Mouse (Mus musculus): ENCODE results near the gene Tbc1d22a. TPM values are rescaled to one million over a fixed set of nuclear protein-coding genes. Genes with fewer than 3 reads are reported as not detected.
A peak's percentile ranks its signal among the peaks of the same experiment; 100 is the strongest.
"Not testable (repeated sequence)": the region's sequence is repeated elsewhere in the genome, so short reads cannot be mapped to it uniquely, and the experiment has no call there.

Tbc1d22a gene
- total and polyA plus RNA-seq, 3 experiments, result 15.1 to 21.1 TPM; not detected in 1

- DNase-seq (ENCODE audit: low read depth, low spot score), result no peak
- no peaks in the 10 kb centered on the region for H3K27me3 ChIP-seq (ENCODE audit: control insufficient read depth in 1 of 2, insufficient read depth in 2 of 2, low read length in 2 of 2)
- peaks cover 30% of the 10 kb centered on the region for H3K79me2 ChIP-seq (ENCODE audit: control insufficient read depth, insufficient read depth, low read length, poor library complexity)
- H3K4me1 ChIP-seq (ENCODE audit: control insufficient read depth in 1 of 2, insufficient read depth in 2 of 2, low read length in 2 of 2), result peaks cover 0 to 3% of the 10 kb centered on the region in 2 experiments; a peak in 3 of 4 replicates
- H3K27ac ChIP-seq (ENCODE audit: control insufficient read depth, low read depth, low read length), result peak overlapping the region; percentile 32; the same call in 1 of the 2 replicates
- TF ChIP-seq JUND (IDR thresholded peaks at IDR 0.05; ENCODE audit: low read depth, low read length) (no peak), POLR2A (IDR thresholded peaks at IDR 0.05; ENCODE audit: control insufficient read depth in 1 of 2, insufficient read depth in 1 of 2, low read depth in 1 of 2, low read length in 2 of 2, poor library complexity in 1 of 2) (no peak), RCOR1 (IDR thresholded peaks at IDR 0.05; ENCODE audit: low read depth, low read length) (no peak), ETS1 (IDR thresholded peaks at IDR 0.05; ENCODE audit: low read depth, low read length) (no peak)
- H3K9me3 ChIP-seq (replicated peaks; ENCODE audit: insufficient read depth, low read length), result no peaks in the 10 kb centered on the region
- H3K36me3 ChIP-seq (ENCODE audit: control insufficient read depth in 1 of 2, insufficient read depth in 2 of 2, low read length in 2 of 2), result peaks cover 0 to 4% of the 10 kb centered on the region in 2 experiments; a peak in 1 of 4 replicates
- H3K9ac ChIP-seq (ENCODE audit: control insufficient read depth, low read depth, low read length, poor library complexity, severe bottlenecking), result peak overlapping the region; percentile 86
- peak overlapping the region; percentile 84 to 96 for H3K4me3 ChIP-seq (ENCODE audit: control insufficient read depth in 1 of 2, insufficient read depth in 1 of 2, low read depth in 2 of 2, low read length in 2 of 2)
Measured at GRCm38 (mm10) chr15:86214549-86215201, 416 bp downstream of the Tbc1d22a start.

DNA sequence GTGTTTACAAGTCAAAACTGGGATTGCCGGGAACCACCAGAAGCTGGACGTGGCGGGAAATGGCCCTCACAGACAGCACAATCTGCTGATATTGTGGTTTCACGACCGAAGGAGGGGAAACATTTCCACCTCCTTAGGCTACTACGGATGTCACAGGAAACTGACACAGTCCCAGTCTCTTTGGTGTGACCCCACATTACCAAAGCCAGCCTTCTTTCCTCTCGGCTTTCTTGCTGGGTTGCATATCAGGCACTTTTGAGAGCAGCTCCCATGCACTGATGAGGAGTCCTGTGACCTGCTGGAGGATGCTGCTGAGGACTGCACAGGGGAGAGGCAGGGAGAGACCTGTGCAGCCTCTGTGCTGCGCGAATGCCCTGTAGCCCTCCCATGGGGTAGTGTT is 2.4 kb downstream of the Tbc1d22a start:
- H3K4me1 ChIP-seq (ENCODE audit: control insufficient read depth in 1 of 2, insufficient read depth in 2 of 2, low read length in 2 of 2); H3K4me3 ChIP-seq (ENCODE audit: control insufficient read depth in 1 of 2, insufficient read depth in 1 of 2, low read depth in 2 of 2, low read length in 2 of 2): not testable (repeated sequence)

DNA sequence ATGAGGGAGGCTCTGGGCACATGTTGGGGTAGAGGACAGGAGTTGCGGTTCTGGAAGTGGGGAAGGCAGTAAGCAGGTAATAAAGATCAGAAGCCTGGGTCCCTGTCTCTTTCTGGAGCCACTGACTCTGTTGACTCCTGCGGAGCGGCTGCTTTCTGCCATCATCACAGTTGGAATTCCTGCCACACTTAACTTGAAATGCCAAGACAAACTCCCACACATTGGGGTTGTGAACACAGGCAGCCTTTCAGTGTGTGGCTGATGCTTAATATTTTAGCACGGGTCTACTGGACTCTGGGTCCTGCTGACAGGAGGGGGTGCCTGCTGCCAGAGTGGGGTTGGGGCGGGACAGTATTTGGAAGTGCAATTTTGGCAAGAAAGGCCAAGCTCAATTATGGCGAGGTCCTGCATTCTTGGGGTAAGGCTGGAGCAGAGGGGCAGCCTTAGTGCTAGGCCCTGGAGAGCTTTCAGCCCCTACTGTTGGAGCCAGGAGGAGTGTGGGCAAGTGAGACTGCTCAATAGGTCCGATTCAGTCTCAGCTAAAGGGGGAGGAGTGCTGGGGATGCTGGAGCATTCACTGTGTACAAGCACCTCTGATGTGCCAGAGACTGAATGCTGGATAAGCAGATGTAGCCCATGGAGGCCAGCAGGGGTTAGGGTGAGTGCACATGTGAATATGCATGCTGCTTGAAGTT is 5.4 kb downstream of the Tbc1d22a start:
- no peak overlapping the region for H3K4me3 ChIP-seq (ENCODE audit: control insufficient read depth in 1 of 2, insufficient read depth in 1 of 2, low read depth in 2 of 2, low read length in 2 of 2)
- no peak for TF ChIP-seq E2F4 (IDR thresholded peaks at IDR 0.05; ENCODE audit: borderline replicate concordance, low read depth, low read length)
- no peak for TF ChIP-seq GABPA (IDR thresholded peaks at IDR 0.05; ENCODE audit: low read depth, low read length)
- TF ChIP-seq ZNF384 (IDR thresholded peaks at IDR 0.05; ENCODE audit: low read depth, low read length), result no peak
- no peak for TF ChIP-seq ZC3H11A (IDR thresholded peaks at IDR 0.05; ENCODE audit: low read depth, low read length)
- no peak for TF ChIP-seq TBP (IDR thresholded peaks at IDR 0.05; ENCODE audit: low read depth, low read length)
- TF ChIP-seq ETS1 (IDR thresholded peaks at IDR 0.05; ENCODE audit: low read depth, low read length), result no peak
- no peak for TF ChIP-seq TAL1 (IDR thresholded peaks at IDR 0.05; ENCODE audit: low read length)
- TF ChIP-seq SMC3 (IDR thresholded peaks at IDR 0.05; ENCODE audit: low read depth, low read length), result no peak
- no peak for DNase-seq (ENCODE audit: low read depth, low spot score)
- peaks cover 0 to 4% of the 10 kb centered on the region in 2 experiments; a peak in 1 of 4 replicates for H3K36me3 ChIP-seq (ENCODE audit: control insufficient read depth in 1 of 2, insufficient read depth in 2 of 2, low read length in 2 of 2)
- no peaks in the 10 kb centered on the region for H3K9me3 ChIP-seq (replicated peaks; ENCODE audit: insufficient read depth, low read length)
- H3K79me2 ChIP-seq (ENCODE audit: control insufficient read depth, insufficient read depth, low read length, poor library complexity), result peaks cover 3% of the 10 kb centered on the region
- H3K4me1 ChIP-seq (ENCODE audit: control insufficient read depth in 1 of 2, insufficient read depth in 2 of 2, low read length in 2 of 2), result peaks cover 2 to 4% of the 10 kb centered on the region in 2 experiments
- no peak overlapping the region for H3K27ac ChIP-seq (ENCODE audit: control insufficient read depth, low read depth, low read length)
- no peaks in the 10 kb centered on the region for H3K27me3 ChIP-seq (ENCODE audit: control insufficient read depth in 1 of 2, insufficient read depth in 2 of 2, low read length in 2 of 2)
- H3K9ac ChIP-seq (ENCODE audit: control insufficient read depth, low read depth, low read length, poor library complexity, severe bottlenecking), result no peak overlapping the region

More for the DNA sequence above, 2.4 kb downstream of the Tbc1d22a start:
- H3K36me3 ChIP-seq (ENCODE audit: control insufficient read depth in 1 of 2, insufficient read depth in 2 of 2, low read length in 2 of 2); H3K9me3 ChIP-seq (replicated peaks; ENCODE audit: insufficient read depth, low read length); H3K27ac ChIP-seq (ENCODE audit: control insufficient read depth, low read depth, low read length); H3K27me3 ChIP-seq (ENCODE audit: control insufficient read depth in 1 of 2, insufficient read depth in 2 of 2, low read length in 2 of 2); DNase-seq (ENCODE audit: low read depth, low spot score); H3K9ac ChIP-seq (ENCODE audit: control insufficient read depth, low read depth, low read length, poor library complexity, severe bottlenecking): not testable (repeated sequence)
- peaks cover 27% of the 10 kb centered on the region for H3K79me2 ChIP-seq (ENCODE audit: control insufficient read depth, insufficient read depth, low read length, poor library complexity)

Data from MEL (cell line).